Mouse (Mus musculus): ENCODE measurements around the gene Slc24a2.

DNA sequence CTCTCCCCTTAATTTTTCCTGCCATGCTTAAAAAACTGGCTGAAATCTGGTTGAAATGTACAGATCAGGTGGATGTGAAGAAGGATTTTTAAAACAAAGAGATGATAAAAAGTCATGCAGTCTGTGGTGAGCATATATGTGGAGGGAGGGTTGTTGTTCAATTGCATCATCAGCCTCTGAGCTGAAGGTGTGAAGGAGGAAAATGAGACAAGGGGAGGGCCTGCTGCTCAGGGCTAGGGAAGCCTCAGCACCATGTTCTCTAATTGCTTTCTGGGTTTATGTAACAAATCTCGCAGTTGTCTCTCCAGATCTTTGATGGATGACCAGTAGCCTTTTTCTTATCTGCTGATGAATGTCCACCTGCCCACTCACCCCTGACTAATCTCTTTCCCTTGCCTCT is 44.5 kb upstream of the Slc24a2 start:
- no peak for TF ChIP-seq CTCF (IDR thresholded peaks at IDR 0.05; ENCODE audit: low read depth)
- no peak for TF ChIP-seq EP300 (optimal IDR thresholded peaks at IDR 0.05)

All from stomach, postnatal 0 days (tissue).